Mouse (Mus musculus) B cell, adult (primary cell): ENCODE results near the gene Ttc1. TPM values are rescaled to one million over a fixed set of nuclear protein-coding genes. Genes with fewer than 3 reads are reported as not detected.

Source experiments
- total RNA-seq: library from RNA; stranded (reverse); gene quantifications from 4 replicates; pipeline ENCODE4 v1.2.4, GENCODE M21; 2023; ENCODE audit not compliant: inconsistent age

The Ttc1 gene
- 35.2 to 50.6 TPM (median 44.2 TPM) in 4 replicates for total RNA-seq

GRCm38 (mm10) chr11:43747233-43748226, at the start of gene Ttc1:
TSS of gene Ttc1 (minus strand) at chr11:43748008.

GRCm38 (mm10) chr11:43681472-43682414, 66.1 kb downstream of the Ttc1 start, which contains the start of gene Pwwp2a:
TSS of gene Pwwp2a (plus strand) at chr11:43681998.

Other genes starting within 250 kb of the Ttc1 start
- gene Ccnjl, start 219.2 kb downstream of the Ttc1 start, total RNA-seq = 0.19 TPM in 1 of 4 replicates, not detected in the others
- 0.24 TPM in 1 of 4 replicates, not detected in the others for gene 4933415A04Rik, start 161.0 kb downstream of the Ttc1 start, total RNA-seq
- not detected in 4 replicates for gene Fabp6, start 146.5 kb downstream of the Ttc1 start, total RNA-seq
- 56.5 to 71.9 TPM (median 59.4 TPM) in 4 replicates for gene Pwwp2a, start 66.0 kb downstream of the Ttc1 start, total RNA-seq
- not detected in 4 replicates for gene Adra1b, start 153.2 kb upstream of the Ttc1 start, total RNA-seq